Mouse (Mus musculus): ENCODE data around the gene Ints14.
A peak's percentile ranks its signal among the peaks of the same experiment; 100 is the strongest.
"Not testable (repeated sequence)": the region's sequence is repeated elsewhere in the genome, so short reads cannot be mapped to it uniquely, and the experiment has no call there.

The Ints14 gene

DNA sequence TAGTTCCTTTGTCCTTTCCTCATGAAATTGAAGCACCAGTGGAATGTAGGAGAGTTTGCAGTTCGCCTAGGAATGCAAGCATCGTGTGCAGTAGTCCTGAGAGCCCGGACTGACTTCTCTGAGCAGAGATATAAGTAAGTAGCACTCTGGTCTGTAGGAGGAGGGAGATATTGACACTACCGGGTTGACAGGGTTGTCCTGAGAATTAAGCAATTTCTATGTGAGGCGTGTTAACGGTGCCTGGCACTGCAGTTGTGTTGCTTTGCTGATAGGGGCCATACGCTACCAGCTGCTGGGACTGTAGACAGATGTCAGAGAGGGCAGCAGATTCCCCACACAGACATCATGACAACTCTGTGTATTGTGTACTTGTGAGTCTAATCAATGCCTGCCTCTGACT lies 7.5 kb upstream of the Ints14 start:
- no peak for DNase-seq

DNA sequence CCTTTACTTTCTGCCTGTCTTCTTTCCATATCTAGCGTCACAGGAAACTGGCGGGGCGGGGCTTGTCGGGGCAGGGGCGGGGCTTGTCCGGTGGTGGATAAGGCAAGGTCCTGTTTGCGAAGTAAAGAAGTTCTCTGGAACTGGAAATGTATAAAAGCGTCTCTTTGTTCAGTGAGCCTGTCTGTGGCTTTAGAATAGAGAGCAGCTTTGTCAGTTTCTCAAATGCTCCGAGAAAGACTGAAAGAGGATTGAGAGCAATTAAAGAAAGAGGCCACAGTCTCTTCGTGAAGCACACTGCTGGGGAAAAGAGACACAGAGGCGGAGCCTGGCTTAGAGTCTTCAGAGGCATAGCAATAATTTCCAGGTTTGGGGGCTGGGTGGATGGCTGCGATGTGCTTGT lies 4.4 kb upstream of the Ints14 start:
- DNase-seq: peak in 1 of 2 experiments; percentile 25

DNA sequence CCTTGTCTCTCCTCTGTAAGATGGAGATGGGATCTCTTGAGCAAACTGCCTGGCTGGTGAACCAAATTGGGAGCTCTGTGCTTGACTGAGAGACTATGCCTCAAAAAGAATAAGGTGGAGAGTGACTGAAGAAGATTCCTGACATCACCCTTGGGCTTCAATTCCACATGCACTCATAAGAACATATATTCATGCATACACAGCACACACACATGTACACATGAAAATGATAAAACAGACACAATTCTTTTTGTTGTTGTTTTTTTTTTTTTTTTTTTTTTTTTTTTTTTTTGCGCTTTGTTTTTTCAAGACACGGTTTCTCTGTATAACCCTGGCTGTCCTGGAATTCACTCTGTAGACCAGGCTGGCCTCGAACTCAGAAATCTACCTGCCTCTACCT lies 3.4 kb upstream of the Ints14 start:
- DNase-seq: no peak

DNA sequence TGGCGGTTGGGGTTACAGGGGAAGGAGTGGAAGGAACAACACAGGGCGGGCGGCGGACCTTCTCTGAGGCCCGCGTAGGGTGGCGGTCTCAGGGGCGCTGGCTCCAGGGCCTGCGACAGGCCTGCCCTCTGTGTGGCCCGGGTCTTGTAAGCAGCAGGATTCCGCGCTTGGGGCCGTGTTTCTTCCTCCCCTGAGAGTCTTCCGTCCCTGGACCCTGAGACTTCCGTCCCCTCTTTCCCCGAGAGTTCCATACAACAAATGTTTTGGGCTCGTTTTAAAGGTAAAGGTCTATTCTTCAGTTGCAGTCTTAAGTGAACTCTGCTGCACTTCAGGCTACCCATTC lies 244 bp downstream of the Ints14 start:
- no peak for DNase-seq

DNA sequence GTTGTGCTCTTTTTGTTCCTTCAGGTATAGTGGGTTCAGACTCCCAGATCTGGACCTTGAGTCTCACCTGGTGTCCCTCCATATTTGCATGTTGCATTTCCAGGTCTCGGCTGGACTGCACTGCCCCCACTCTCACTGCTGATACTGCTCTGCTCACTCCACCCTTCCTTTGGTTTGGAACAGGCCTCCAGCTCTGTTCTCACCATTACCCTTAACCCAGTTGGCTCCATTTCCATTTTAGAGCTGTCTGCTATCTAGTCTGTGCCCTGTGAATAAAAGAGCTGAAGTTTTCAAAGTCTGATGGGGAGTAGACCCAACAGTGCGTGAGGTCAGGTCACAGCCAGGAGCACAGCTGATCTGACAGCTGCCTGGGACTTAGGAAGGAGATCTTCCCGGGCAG lies 19.8 kb downstream of the Ints14 start:
- no peak for DNase-seq

DNA sequence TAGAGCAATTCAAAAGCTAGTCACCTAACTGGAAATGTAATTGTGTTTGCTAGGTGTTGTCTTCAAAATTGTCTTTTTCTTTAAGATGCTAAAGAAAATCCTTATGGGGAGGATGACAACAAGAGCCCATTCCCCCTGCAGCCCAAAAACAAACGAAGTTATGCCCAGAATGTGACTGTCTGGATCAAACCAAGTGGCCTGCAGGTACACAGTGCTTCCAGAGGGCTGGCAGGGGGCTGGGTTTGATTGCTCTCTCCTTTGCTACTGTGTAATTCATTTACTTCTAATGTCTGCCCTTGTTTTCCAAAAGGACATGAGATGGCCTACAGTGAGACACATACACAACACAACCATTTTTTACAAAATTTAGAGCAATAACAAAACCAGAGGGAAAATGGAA lies 21.2 kb downstream of the Ints14 start:
- DNase-seq: no peak

DNA sequence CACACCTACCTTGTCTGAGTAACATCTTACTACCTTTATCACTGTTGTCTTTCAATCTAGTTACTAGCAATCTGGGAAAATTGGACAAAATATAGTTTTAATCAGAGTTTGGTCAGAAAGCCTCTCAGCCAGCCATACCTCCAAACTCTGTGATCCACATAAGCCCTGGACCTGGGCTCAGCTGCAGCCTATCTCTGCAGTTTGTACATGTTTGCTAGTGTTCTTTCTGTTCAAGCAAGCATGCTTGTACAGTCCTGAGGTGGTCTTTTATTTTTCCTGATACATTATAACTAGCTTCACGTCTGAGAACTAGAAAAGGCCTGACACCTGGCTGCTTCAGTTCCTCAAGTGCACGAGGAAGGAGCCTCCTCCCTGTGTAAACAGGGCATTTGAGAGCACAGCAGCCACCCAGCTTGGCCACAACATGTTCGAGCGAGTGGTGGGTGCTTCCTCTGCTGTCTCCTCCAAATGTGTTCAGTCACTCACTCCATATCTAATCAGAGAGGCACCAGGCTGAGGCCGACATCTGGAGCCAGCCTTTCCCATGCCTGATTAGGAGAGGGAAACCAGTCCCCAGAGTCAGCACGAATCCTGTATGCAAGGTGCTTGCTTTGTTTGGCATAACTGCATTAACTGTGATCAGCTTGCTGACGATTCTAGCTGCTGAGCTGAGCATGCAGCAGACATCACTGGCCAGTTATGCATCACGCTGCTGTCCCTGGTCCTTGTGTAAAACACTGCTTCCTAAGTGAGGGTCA lies 24.5 kb downstream of the Ints14 start:
- DNase-seq: no peak

DNA sequence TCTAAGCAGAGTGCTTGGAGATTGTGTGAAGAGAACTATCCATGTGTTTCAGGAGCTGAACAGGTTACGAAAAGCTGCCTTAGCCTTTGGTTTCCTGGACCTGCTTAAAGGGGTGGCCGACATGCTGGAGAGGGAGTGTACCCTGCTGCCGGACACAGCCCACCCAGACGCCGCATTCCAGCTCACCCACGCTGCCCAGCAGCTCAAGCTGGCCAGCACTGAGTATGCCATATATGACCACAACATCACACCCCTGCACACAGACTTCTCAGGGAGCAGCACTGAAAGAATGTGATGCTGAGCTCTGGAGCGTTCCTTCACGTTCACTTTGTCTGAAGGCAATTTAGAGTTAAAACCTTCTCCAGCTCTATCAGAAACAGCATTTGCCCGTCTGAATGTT lies 25.1 kb downstream of the Ints14 start:
- DNase-seq: no peak

DNA sequence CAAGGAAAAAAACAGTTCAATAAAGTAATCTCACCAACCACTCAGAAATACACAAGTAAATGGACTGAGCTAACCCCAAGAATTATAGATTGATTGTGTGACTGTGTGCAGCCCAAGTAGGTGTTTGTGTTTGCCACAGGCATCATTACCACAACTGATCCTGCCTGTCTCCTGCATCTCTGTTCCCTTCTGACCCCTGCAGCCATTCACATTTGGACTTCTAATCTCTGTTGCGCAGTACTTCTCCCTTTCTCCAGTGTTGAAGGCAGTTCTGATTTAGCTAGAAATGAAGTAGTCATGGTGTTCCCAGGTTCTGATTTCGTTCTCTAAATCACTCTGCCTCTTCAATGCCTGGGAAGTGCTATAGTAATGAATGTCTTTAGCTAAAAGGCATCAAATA lies 26.9 kb downstream of the Ints14 start:
- DNase-seq: no peak

DNA sequence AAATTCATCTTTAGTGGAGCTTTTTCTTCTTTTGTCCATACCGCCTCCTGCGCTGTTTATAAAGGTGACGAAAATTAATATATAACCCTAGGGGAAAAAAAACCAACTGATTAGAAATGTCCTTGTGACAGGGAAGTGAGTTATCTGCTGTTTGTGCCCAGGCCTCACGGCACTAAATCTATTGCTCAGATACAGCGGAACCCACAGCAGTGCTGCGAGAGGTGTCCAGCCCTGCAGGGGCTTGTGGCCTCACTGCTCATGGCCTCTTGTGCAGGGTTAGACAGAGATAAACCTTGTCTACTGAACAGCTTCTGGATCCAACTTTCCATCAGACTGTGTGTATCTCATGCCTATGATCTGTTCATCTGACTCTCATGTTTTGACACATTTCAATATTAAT lies 27.7 kb downstream of the Ints14 start:
- DNase-seq: no peak

DNA sequence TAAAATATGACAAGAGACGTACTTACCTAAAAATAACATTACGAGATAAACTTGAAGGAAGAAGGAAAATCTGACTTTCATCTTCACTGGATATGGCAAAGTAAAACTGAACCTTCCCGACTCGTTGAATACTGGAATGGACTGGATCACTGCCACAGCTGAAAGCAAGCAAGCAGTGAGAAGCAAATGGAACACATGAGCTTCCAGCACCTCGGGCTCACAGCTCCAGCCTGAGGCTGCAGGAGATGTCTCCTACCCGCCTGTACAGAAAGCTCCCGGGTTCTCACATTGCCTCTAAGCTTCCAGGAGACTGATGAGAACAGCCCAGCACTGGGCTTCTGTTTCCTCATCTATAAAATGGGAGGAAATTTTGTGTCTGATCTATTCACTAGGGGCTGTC lies 29.6 kb downstream of the Ints14 start:
- DNase-seq: no peak

DNA sequence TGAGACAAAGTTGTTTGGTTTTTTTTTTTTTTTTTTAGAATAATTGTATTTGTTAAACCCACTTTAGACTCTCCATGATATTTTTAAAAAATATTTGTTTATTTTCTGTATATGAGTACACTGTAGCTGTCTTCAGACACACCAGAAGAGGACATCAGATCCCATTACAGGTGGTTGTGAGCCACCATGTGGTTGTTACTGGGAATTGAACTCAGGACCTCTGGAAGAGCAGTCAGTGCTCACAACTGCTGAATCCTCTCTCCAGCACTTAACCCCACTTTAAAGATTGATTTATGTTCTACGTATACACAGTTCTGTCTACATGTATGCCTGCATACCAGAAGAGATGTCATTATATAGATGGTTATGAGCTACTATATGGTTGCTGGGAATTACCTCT lies 34.8 kb downstream of the Ints14 start:
- DNase-seq: not testable (repeated sequence)

DNA sequence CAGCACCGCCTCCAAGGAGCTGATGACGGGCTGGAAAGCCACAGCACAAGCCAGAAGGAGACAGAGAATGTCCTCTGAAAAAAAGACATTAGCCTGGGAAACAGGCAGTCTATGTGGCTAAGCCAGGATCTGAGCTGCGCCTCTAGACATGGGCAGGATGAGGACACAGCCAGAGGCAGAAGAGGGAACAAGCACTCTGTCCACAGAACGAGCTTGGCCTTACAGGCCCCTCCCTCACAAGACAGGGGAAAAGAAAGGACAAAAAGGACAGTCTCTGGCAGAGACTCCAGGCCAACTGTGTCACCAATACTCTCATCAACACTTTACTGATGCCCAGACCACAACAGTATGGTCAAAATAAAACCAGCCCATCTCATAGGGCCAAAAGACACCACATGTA lies 40.8 kb downstream of the Ints14 start:
- DNase-seq: no peak

DNA sequence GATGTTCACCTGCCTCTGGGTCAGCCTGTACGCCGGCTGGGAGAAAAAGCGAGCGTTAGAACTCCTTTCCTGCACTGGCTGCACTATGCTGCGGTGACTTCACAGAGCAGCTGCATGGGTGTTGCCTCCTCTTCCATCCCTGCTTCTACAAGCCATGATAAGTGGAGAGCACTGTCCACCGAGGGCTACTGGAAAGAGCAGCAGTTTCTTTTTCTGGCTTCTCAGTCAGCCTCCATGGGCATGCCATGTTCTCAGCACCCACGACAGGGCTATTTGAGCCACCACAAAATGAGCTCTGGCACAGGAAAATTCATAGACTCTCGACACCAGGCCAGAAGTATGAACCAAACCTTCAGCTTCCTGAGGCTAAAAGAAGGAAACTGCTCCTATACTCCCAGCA lies 45.0 kb downstream of the Ints14 start:
- no peak for DNase-seq

DNA sequence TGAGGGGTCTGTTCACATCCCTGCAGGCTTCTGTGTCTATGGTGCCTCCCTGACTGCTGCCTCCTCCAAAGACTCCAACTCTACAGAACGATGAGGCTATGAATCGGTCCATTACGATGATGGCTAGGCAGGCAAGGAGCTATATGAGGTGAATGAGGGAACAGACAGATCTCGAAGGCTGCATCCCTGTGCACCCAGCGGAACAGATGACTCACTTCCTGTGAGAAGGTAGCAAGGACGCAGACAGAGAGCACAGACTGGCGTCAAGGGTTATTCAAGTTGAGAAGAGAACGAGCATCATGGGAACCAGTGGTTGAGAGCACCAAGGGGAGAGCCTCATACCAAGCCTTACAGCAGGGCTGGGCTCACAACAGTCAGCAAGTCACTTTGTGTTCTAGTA lies 49.9 kb downstream of the Ints14 start:
- DNase-seq: no peak

DNA sequence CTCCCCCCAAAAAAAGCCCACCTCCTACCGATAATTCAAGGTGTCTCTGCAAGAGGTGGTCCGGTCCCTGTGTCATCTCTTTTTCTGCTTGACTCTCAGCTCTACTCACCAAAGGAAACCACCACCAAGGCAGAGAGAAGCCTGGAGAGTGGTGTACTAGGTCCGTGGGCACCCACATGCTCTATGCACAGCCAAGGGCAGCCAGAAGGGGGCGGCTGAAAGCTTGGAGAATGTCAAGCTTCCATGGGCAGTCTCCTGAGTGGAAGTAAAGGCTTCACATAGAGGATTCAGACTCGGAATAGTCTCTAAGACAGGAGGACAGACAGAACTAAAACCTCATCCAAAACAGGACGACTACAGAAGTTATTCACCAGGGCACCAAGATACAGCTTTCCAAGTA lies 50.6 kb downstream of the Ints14 start:
- peak; percentile 31 to 48 for DNase-seq

DNA sequence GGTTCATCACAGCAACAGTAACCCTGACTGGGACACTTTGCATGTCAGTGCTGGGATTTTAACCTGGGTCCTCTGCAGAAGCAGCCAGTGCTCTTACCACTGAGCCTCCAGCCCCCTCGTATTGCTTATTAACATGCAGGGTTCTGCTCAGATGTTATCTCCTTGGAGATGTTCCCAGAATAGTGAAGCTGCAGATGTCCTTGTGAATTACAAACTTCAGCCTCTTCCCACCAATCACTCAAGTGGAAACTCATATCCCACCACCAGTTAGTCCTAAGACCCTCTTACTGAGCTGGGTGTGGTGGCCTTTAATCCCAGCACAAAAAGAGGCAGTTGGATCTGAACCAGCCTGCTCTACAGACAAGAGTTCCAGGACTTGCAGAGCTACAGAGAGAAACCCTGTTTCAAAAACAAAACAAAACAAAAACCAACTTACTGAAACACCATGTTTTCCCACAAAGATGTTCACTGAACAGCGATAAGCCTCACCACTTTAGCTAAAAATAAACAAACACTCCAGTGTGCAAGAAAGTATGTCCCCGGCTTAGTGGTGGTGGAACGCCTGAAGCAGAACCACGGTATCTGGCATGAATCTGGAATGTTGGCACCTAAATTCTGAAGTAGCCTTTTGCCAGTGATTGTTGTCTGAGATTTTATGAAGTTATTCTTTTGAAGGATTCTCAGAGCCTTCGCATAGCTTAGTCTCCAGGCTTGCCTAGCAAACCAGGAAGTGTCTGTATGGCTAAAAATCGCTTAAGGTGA lies 54.9 kb downstream of the Ints14 start:
- no peak for DNase-seq

DNA sequence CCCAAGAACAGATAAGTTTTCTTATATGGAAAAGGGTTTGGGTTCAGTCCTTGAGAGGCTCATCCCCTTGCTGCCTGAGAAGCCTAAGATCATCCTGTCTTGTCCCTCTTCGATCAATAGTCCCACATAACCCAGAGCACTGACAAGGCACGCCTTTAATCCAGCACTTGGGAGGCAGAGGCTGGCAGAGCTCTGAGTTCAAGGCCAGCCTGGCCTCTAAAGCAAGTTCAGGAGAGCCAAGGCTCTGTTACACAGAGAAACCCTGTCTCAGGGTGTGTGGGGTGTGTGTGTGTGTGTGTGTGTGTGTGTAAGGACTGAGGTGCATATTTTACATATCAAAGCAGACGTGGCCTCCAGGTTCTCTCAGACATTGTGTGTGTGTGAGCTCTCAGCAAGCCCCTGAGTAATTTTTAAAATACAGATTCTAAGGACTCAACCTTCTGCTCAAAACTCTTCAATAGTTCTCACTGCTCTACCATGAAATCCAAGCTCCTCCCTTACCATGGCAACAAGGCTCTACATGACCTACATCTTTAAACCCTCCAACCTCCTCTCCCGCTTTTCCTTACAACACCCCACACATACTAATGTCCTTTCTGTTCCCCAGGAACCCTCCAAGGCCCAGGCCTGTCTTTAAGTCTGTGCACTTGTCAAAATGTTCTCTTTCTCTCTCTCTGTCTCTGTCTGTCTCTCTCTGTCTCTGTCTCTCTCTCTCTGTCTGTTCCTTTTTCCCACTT lies 55.7 kb downstream of the Ints14 start:
- no peak for DNase-seq

DNA sequence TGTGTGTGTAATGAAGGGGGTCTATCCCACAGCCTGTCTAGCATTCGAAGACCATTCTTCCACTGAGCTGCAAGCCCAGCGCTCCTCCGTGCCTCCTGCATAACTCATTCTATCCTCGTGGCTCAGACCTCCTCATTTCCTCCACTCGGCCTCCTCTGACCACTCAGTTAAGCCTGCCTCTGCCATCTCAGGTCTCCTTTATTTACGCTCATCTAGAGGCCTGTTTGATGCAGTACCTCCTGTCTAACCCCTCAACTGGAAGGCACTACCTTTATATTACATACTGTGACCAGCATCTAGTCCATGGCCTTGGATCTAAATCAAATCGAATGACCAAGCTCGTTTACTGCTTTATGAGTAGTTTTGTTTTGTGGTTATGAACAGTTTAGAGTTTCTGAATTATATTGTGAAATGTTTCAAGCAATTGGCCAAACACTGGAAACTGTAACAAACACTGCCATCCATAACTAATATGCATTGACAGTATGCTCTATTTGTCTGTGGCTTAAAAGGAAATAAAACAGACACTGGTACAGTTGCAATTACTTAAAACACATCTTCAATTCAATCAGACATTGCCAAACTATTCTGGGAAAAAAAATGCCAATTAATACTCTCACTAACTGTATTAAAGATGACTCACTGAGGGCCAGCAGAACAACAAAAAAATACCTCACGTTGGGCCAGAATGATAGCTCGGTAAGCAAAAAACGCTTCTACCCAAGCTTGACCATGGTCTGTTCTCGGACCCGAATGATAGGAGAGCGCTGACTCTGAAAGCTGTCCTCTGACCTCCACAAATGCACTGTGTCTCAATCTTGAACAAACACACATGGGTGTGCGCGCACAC lies 56.5 kb downstream of the Ints14 start:
- DNase-seq: no peak

DNA sequence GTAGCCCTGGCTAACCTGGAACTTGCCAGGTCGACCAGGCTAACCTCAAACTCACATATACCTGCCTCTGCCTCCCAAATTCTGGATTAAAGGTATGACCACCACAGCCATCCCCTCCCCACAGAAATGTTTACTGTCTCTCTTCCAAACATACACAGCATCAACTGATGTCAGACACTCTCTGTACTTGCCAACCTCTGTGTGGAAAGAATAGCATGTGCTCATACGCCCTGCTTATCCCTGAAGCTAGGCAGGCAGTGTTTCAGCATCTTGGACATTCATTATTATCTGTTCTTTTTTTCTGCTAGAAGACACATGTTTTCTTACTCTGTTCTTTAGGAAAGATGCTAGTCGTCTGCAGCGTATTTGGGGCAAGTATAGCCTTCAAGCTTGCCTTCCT lies 57.2 kb downstream of the Ints14 start:
- no peak for DNase-seq

DNA sequence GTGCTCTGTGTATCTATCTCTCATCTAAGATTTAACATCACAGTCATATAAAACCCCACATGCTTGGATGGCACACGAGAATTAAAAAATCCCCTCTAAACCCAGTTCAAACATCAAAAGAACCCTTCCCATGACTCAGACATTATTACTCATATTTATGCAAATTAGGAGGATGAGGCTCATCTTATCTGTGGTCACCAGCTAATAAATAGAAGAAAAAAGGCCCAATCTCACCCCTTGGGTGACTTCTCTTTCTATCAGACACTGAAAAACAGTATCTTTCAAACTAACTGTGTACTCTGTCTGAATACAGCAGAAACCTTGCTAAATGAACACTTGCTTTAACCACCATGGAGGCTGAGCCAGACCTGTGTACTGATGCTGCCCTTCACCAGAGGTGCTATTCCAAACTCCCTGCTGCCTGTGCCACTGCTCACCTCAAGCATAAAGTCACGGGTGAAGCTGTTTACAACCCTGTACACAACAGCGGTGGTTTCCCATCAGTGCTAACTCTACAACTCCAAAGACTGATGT lies 58.0 kb downstream of the Ints14 start:
- no peak for DNase-seq

DNA sequence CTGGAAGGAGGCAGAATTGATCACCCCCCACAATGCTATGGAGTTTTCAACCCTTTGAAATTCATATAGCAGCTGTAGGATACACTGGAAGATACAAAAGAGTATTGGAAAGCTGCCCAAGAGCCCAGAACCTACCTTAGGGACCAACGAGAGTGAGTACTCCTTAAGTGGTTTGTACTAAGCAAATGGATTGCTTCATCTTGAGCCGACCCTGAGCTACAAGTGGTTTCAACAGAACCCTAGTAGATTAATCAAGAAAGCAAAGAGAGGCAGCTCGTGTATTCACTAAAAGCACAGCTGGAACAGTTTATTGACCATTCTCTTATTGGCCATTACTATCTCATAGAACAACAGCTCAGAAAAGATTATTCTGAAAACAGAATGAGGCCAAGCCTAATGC lies 58.4 kb downstream of the Ints14 start:
- DNase-seq: no peak

DNA sequence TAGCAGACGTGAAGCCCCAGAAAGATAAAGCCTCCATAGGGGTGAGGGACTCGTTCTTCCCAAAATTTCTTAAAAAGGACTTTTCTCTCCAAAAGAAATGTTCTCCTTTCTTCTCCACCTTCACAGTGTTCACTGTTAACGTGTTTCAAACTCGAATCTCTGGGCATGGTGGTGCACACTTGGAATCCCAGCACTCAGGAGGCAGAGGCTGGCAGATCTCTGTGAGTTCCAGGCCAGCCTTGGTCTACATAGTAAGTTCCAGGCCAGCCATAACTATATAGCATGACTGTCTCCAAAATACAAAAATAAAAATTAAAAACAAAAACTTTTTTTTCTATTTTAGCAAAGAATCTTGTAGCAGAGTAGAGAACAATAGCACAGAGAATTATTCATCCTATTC lies 59.4 kb downstream of the Ints14 start:
- DNase-seq: no peak

All from cerebellum, postnatal 14 days (tissue).